Mouse (Mus musculus) macrophage (primary cell): ENCODE measurements around the gene Pmm1. TPM values are rescaled to one million over a fixed set of nuclear protein-coding genes. Genes with fewer than 3 reads are reported as not detected.

Experiments
- polyA plus RNA-seq: library from polyadenylated mRNA; stranded (reverse); fragments of 250-400 nt; gene quantifications from 3 replicates; pipeline ENCODE4 v1.2.4, GENCODE M21; 2018; ENCODE audit warnings: inconsistent platforms

The Pmm1 gene
- polyA plus RNA-seq, 1 experiment from 2014 or later = 10.2 TPM

Other genes with a start within 250 kb of the Pmm1 start
- gene Zc3h7b, start 215.9 kb downstream of the Pmm1 start, polyA plus RNA-seq = 10.9 to 21.7 TPM (median 18.2 TPM) in 3 replicates
- gene Rangap1, start 215.4 kb downstream of the Pmm1 start, polyA plus RNA-seq = 26.9 to 73.0 TPM (median 33.7 TPM) in 3 replicates
- gene Tef, start 158.5 kb downstream of the Pmm1 start, polyA plus RNA-seq = 18.9 to 44.0 TPM (median 23.6 TPM) in 3 replicates
- 14.3 to 21.9 TPM (median 18.5 TPM) in 3 replicates for gene Tob2, start 102.1 kb downstream of the Pmm1 start, polyA plus RNA-seq
- gene Phf5a, start 89.0 kb downstream of the Pmm1 start, polyA plus RNA-seq = 24.7 to 37.1 TPM (median 25.5 TPM) in 3 replicates
- 94.9 to 124 TPM (median 116 TPM) in 3 replicates for gene Aco2, start 88.6 kb downstream of the Pmm1 start, polyA plus RNA-seq
- gene Polr3h, start 34.7 kb downstream of the Pmm1 start, polyA plus RNA-seq = 4.7 to 14.4 TPM (median 4.7 TPM) in 3 replicates
- gene Csdc2, start 24.2 kb downstream of the Pmm1 start, polyA plus RNA-seq = 0.10 TPM in 1 of 3 replicates, not detected in the others
- gene 1700029P11Rik, start 19.6 kb upstream of the Pmm1 start, polyA plus RNA-seq = not detected in 3 replicates
- 8.4 to 21.0 TPM (median 15.0 TPM) in 3 replicates for gene Xrcc6, start 26.9 kb upstream of the Pmm1 start, polyA plus RNA-seq
- gene Desi1, start 72.9 kb upstream of the Pmm1 start, polyA plus RNA-seq = 15.4 to 32.2 TPM (median 24.8 TPM) in 3 replicates
- 42.7 to 102 TPM (median 90.6 TPM) in 3 replicates for gene Snu13, start 86.7 kb upstream of the Pmm1 start, polyA plus RNA-seq
- gene 4930407I10Rik, start 98.2 kb upstream of the Pmm1 start, polyA plus RNA-seq = not detected in 3 replicates
- gene Mei1, start 109.1 kb upstream of the Pmm1 start, polyA plus RNA-seq = not detected in 3 replicates
- 6.6 to 13.4 TPM (median 7.9 TPM) in 3 replicates for gene Ccdc134, start 167.0 kb upstream of the Pmm1 start, polyA plus RNA-seq
- gene Srebf2, start 186.3 kb upstream of the Pmm1 start, polyA plus RNA-seq = 41.2 to 100 TPM (median 69.4 TPM) in 3 replicates